Mouse (Mus musculus): ENCODE measurements around the gene Ptk7.
"Not testable (repeated sequence)": the region's sequence is repeated elsewhere in the genome, so short reads cannot be mapped to it uniquely, and the experiment has no call there.

Ptk7 gene

GRCm38 (mm10) chr17:46557321-46557720, 72.0 kb downstream of the Ptk7 start:
- DNase-seq (ENCODE audit: low read depth, low spot score): not testable (repeated sequence)

GRCm38 (mm10) chr17:46556584-46556945, 72.7 kb downstream of the Ptk7 start:
- DNase-seq (ENCODE audit: low read depth, low spot score): peak; percentile 63

- peak; percentile 98 for DNase-seq (ENCODE audit: low read depth, low spot score)
Observed at GRCm38 (mm10) chr17:46555673-46556583, 73.4 kb downstream of the Ptk7 start, which contains the start of gene Srf. Gene Srf, minus strand, starts transcription at chr17:46556175.

DNA sequence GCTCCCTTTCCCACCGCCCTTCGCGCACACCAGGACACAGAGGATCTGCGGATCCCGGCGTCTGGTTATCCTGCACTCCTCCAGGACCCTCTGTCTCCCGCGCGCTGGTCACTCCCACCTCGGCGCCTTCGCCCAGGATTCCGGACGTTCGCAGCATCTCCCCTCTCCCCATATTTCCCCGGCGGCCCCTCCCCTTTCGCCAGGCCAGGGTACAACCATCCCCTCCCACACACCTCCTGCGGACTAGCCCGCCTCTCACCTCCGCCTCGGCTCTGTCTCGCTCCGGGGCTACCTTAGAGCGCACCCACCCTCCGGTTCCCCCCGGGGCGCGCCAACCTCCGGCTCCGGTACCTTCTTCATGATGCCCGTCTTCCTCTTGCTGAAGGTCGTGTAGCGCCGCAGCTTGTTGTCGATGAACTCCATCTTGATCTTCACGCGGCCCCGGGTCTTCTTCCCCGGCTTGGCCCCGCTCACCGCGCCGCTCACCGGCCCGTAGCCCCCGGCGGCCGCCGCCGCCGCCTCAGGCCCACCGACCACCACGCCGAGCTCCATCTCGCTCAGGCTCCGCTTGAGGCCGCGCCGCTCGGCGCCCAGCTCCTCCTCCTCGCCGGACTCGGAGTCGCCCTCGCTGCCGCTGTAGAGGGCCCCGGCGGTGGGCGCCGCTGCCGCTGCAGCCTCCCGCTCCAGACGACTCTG, 74.2 kb downstream of the Ptk7 start:
- peak; percentile 55 for DNase-seq (ENCODE audit: low read depth, low spot score)

DNA sequence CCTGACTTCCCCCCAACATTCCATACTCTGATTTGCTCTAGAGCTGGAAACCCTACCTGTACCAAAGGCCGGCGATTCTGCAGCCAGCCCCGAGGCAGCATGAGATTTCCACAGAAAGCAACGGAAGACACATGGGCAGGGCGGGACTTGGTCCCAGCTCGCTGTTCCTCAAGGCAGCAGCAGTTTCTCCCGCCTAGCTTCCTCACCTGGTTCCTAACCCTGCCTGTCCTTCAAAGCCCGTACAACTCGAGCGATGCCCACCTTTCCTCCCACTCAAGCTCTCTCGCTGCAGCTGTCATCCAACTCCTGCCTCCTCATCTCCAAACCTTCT, 74.7 kb downstream of the Ptk7 start:
- peak; percentile 36 for DNase-seq (ENCODE audit: low read depth, low spot score)

DNA sequence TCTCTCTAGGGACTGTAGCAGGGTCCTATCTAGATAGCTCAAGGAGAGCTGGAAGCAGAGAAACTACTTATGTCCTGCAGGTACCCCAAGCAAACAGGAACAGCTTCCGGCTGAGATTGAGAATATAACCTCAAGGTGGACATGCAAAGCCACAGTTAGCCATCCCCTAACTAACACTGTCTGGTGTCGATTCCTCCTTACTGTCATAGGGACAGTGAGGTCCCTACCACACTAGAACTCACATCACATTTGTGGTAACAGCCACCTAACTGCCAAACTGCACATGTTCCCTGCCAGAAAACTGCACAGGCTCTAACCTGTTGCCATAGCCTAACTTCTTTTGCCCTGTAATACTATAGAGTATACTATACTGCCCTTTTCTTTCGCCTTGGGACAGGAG, 75.4 kb downstream of the Ptk7 start:
- DNase-seq (ENCODE audit: low read depth, low spot score): no peak

DNA sequence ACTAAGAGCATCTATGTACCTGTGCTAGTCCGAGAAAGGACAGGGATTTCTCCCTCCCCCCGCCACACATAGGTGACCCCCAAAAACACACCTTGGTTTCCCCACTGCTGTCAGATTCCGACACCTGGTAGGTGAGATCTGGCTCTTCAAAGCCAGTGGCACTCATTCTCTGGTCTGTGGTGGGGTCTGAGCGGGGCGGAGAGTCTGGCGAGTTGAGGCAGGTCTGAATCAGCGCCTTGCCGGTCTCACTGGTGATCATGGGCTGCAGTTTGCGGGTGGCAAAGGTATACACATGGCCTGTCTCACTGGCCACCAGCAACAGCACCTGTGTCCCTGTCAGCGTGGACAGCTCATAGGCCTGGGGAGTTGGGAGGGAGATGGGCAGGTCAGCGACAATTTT, 75.8 kb downstream of the Ptk7 start:
- no peak for DNase-seq (ENCODE audit: low read depth, low spot score)

- DNase-seq (ENCODE audit: low read depth, low spot score): peak; percentile 79
Observed at GRCm38 (mm10) chr17:46552841-46553423, 76.4 kb downstream of the Ptk7 start.

GRCm38 (mm10) chr17:46552151-46552550, 77.2 kb downstream of the Ptk7 start:
- no peak for DNase-seq (ENCODE audit: low read depth, low spot score)

- DNase-seq (ENCODE audit: low read depth, low spot score): no peak
Observed at GRCm38 (mm10) chr17:46551369-46551768, 77.9 kb downstream of the Ptk7 start.

GRCm38 (mm10) chr17:46550904-46551303, 78.4 kb downstream of the Ptk7 start:
- no peak for DNase-seq (ENCODE audit: low read depth, low spot score)

- no peak for DNase-seq (ENCODE audit: low read depth, low spot score)
Observed at GRCm38 (mm10) chr17:46549642-46550041, 79.7 kb downstream of the Ptk7 start.

- DNase-seq (ENCODE audit: low read depth, low spot score): peak; percentile 79
Observed at GRCm38 (mm10) chr17:46549193-46549592, 80.1 kb downstream of the Ptk7 start.

DNA sequence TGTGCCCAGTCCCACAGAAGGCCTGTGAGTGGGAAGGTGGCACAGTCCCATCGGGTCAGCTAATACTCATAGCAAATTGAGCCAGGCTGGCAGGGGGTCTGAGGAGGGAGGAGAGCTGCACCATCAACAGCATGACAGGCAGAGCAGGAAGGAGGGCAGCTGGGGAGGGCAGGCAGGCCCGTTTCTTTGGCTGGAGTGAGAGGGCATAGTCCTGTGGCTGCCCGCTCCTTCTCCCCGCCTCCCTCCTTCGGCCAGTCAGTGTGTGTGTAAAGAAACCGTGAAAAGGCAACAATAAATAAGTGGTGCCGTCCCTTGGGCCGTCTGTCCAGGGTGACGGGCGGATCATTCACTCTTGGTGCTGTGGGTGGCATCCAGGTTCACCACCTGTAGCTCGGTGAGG, 80.6 kb downstream of the Ptk7 start:
- no peak for DNase-seq (ENCODE audit: low read depth, low spot score)

DNA sequence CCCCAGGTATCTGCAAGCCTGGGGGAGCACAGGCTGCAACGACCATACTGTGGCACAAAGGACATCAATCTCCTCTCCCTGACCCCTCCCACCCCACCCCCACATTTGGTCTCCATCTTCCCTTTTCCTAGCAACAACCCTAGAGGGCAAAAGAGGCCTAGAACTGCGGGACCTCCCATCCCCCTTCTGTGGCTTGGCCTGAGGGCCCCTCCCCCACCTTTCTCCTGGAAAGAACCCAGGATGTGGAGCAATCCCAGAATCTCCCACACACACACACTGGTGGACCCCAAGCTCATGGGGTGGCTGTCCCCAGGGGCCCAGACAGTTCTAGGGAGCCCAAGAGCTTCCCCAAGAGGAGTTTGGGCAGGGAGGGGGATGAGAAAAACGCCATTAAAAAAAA, 81.4 kb downstream of the Ptk7 start:
- DNase-seq (ENCODE audit: low read depth, low spot score): no peak

DNA sequence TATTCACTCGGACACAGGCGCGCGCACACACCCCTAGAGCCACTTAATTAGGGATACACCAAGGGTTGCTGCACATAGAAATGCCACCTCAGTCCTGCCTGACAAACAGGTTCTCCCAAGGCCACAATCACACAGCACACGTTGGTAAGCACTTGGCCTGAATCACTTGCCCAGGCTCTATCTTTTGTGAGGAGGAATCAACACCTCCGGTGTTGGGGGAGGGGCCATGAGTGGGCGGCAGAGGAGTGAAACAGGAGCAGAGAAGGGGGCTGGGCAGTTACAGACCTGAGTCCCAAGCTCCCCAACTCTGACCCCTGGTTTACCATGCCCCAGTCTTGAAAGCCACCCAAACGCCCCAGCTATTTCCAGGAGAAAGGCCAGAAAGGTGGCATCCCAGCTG, 82.3 kb downstream of the Ptk7 start:
- DNase-seq (ENCODE audit: low read depth, low spot score): no peak

DNA sequence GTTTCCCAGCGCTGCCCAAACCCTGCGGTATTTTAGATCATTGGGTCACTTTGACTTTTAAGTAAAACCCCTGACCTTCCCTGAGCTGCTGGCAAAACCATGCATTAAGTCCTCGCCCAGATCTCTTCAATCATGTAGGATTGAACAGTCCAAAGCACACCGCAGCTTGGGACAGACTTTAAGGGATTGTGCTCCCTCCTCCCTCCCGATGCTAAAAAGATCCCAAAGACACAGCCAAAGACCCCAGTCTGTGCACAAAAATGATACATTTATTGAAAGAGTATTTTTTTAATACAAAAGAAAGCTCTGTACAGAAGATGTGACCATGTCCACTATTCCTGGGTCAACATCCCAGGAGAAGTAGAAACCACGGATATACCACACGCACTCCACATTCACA, 82.7 kb downstream of the Ptk7 start:
- no peak for DNase-seq (ENCODE audit: low read depth, low spot score)

DNA sequence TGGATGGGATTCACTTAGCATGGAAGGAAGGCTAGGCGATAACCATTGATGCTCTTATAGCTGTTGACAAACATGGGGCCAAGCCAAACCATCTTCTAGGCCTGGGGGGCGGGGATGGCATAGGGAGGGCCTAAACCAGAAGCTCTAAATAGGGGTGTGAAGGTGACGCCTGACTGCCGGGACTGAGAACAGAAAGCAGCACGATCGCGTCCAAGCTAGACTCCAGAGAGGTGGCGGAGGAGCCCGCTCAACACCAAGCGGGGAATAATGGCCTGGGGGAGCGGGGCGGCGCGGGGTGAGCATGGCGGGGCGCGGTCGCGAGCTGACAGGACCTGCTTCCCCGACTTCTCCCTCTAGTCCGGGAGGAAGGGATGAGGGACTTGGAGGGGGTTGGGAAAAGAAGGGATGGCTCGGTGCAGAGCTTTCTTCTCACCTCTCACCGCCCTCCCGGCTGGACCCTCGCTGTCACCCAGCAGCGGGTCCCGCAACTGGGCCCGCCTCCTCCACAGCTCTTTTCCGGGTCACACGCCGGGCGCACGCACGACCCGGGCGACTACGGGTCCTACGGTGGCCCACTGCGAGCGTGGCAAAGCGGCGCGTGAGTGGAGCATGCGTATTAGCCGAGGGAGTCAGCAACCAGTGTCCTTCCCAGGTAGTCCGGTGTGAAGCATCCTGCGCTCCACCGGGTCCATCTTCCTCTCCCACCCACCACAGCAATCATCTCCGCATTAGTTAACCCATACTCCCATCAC, 83.3 kb downstream of the Ptk7 start, which contains the start of gene Cul9:
TSS of gene Cul9 (minus strand) at position 576 of the 752 bp plus-strand sequence.
- DNase-seq (ENCODE audit: low read depth, low spot score): peak; percentile 63

- no peak for DNase-seq (ENCODE audit: low read depth, low spot score)
Observed at GRCm38 (mm10) chr17:46543661-46544060, 85.6 kb downstream of the Ptk7 start.

DNA sequence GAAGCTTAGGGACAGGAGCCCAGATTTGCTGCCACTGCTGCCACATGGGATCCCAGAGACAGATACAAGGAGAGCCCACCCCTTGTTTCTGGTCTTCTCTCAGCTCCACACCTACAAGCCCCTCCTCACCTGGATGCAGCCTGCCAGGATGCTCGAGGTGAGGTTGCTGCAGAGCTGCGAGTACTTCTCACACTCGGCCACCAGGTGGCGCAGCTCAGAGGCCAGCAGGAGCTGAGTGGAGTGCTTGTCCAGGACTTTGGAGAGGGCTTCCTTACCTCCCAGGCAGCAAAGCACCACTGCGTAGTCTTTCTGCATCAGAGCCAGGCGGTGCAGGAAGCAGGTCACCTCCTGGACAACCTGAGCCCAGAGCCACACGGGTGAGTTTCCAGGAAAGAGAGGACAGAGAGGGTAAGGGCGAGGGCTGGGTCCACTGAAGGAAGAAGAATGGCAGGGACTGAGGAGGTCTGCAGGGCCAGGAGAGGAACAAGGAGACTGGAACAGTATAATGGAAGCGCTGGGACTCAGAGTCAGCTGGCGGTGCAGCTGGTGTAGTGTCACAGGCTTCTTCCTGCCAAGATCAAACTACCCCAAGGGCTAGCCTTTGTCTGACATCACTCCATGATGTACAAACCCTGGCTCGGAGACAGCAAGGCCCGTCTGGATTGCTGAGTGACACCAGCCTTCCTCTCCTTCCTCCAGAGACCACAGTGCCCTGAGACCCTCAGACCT, 103.6 kb downstream of the Ptk7 start:
- peak; percentile 85 for DNase-seq (ENCODE audit: low read depth, low spot score)

DNA sequence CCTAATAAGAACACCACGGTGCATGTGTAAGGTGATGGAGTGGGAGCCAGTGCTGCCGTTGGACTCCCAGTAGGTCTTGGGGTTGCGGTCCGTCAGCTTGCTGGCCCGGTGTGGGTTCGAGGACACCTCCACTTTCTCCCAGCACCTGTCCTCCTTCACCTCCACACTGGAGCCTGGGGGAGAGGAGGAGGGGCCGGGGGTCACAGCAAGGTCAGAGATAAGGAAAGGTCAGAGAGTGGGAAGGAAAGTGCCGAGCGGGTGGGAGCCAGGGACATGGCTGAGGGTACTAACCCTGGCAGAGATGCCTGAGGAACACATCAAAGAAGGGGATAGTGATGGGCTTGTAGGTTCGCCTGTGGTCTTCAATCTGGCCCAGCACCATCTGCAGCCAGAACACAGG, 104.2 kb downstream of the Ptk7 start:
- DNase-seq (ENCODE audit: low read depth, low spot score): no peak
